Mouse (Mus musculus): ENCODE measurements around the gene Abca2. TPM values are rescaled to one million over a fixed set of nuclear protein-coding genes. Genes with fewer than 3 reads are reported as not detected.

Gene Abca2
- polyA plus RNA-seq, 1 experiment from 2014 or later: 4.0 TPM

- H3K4me2 ChIP-seq (replicated peaks): no peak overlapping the region
- H3K9me3 ChIP-seq (replicated peaks): no peaks in the 10 kb centered on the region
- H3K27ac ChIP-seq (replicated peaks): no peak overlapping the region
- 27% methylated on average over 5 of the region's 5 CpGs for WGBS
- H3K4me3 ChIP-seq (replicated peaks): no peak overlapping the region
- ATAC-seq (ENCODE audit: insufficient number of reproducible peaks, low FRiP score, low TSS enrichment, low read depth): no peak
- no peaks in the 10 kb centered on the region for H3K36me3 ChIP-seq
- H3K9ac ChIP-seq: no peak overlapping the region
- H3K4me1 ChIP-seq: peaks cover 16% of the 10 kb centered on the region
- H3K27me3 ChIP-seq: peaks cover 36% of the 10 kb centered on the region
Observed at GRCm38 (mm10) chr2:25426721-25427191, 1.7 kb upstream of the Abca2 start.

- 83% methylated on average over 5 of the region's 5 CpGs for WGBS
- no peak overlapping the region for H3K27ac ChIP-seq (replicated peaks)
- peaks cover 14% of the 10 kb centered on the region for H3K4me1 ChIP-seq
- H3K36me3 ChIP-seq: no peaks in the 10 kb centered on the region
- H3K27me3 ChIP-seq: peaks cover 36% of the 10 kb centered on the region
- H3K4me2 ChIP-seq (replicated peaks): no peak overlapping the region
- H3K9me3 ChIP-seq (replicated peaks): no peaks in the 10 kb centered on the region
- no peak overlapping the region for H3K4me3 ChIP-seq (replicated peaks)
- no peak for ATAC-seq (ENCODE audit: insufficient number of reproducible peaks, low FRiP score, low TSS enrichment, low read depth)
- no peak overlapping the region for H3K9ac ChIP-seq
Observed at GRCm38 (mm10) chr2:25427256-25427655, 1.2 kb upstream of the Abca2 start.

GRCm38 (mm10) chr2:25429435-25430180 lies 1.1 kb downstream of the Abca2 start:
- Histone ChIP-seq H3K27ac (replicated peaks) (no peak overlapping the region), H3K4me2 (replicated peaks) (peak overlapping the region; percentile 95), H3K9ac (no peak overlapping the region), H3K27me3 (peaks cover 29% of the 10 kb centered on the region), H3K4me3 (replicated peaks) (peak overlapping the region; percentile 69), H3K4me1 (peaks cover 10% of the 10 kb centered on the region), H3K9me3 (replicated peaks) (no peaks in the 10 kb centered on the region), H3K36me3 (no peaks in the 10 kb centered on the region)
- ATAC-seq (ENCODE audit: insufficient number of reproducible peaks, low FRiP score, low TSS enrichment, low read depth): no peak
- 63% methylated on average over 5 of the region's 5 CpGs for WGBS

GRCm38 (mm10) chr2:25430395-25431233 lies 2.1 kb downstream of the Abca2 start:
- Histone ChIP-seq H3K9me3 (replicated peaks) (no peaks in the 10 kb centered on the region), H3K4me2 (replicated peaks) (no peak overlapping the region), H3K27me3 (peaks cover 19% of the 10 kb centered on the region), H3K4me3 (replicated peaks) (no peak overlapping the region), H3K27ac (replicated peaks) (no peak overlapping the region), H3K9ac (no peak overlapping the region), H3K36me3 (no peaks in the 10 kb centered on the region), H3K4me1 (peaks cover 10% of the 10 kb centered on the region)
- no peak for ATAC-seq (ENCODE audit: insufficient number of reproducible peaks, low FRiP score, low TSS enrichment, low read depth)
- WGBS: 58% methylated on average over 17 of the region's 17 CpGs

GRCm38 (mm10) chr2:25431308-25431855 lies 2.9 kb downstream of the Abca2 start:
- Histone ChIP-seq H3K4me3 (replicated peaks) (no peak overlapping the region), H3K36me3 (no peaks in the 10 kb centered on the region), H3K27me3 (peaks cover 11% of the 10 kb centered on the region), H3K27ac (replicated peaks) (no peak overlapping the region), H3K9me3 (replicated peaks) (no peaks in the 10 kb centered on the region), H3K4me2 (replicated peaks) (no peak overlapping the region), H3K9ac (no peak overlapping the region), H3K4me1 (peaks cover 10% of the 10 kb centered on the region)
- WGBS: 60% methylated on average over 6 of the region's 6 CpGs
- ATAC-seq (ENCODE audit: insufficient number of reproducible peaks, low FRiP score, low TSS enrichment, low read depth): no peak

GRCm38 (mm10) chr2:25432326-25433098 lies 4.0 kb downstream of the Abca2 start:
- ATAC-seq (ENCODE audit: insufficient number of reproducible peaks, low FRiP score, low TSS enrichment, low read depth): no peak

GRCm38 (mm10) chr2:25433101-25433500 lies 4.6 kb downstream of the Abca2 start:
- no peak overlapping the region for H3K27ac ChIP-seq (replicated peaks)
- peaks cover 10% of the 10 kb centered on the region for H3K4me1 ChIP-seq
- no peak overlapping the region for H3K4me3 ChIP-seq (replicated peaks)
- H3K9ac ChIP-seq: no peak overlapping the region
- peaks cover 7% of the 10 kb centered on the region; the same call in 1 of the 2 replicates for H3K27me3 ChIP-seq
- H3K36me3 ChIP-seq: 0 out of 2 replicates have a peak, but pooled peaks cover 7% of the 10 kb centered on the region
- no peaks in the 10 kb centered on the region for H3K9me3 ChIP-seq (replicated peaks)
- no peak overlapping the region for H3K4me2 ChIP-seq (replicated peaks)
- no peak for ATAC-seq (ENCODE audit: insufficient number of reproducible peaks, low FRiP score, low TSS enrichment, low read depth)
- WGBS: 88% methylated on average over 17 of the region's 17 CpGs

More at GRCm38 (mm10) chr2:25432326-25433098, 4.0 kb downstream of the Abca2 start:
- Histone ChIP-seq H3K36me3 (0 out of 2 replicates have a peak, but pooled peaks cover 7% of the 10 kb centered on the region), H3K9me3 (replicated peaks) (no peaks in the 10 kb centered on the region), H3K9ac (no peak overlapping the region), H3K4me2 (replicated peaks) (no peak overlapping the region), H3K27ac (replicated peaks) (no peak overlapping the region), H3K4me1 (peaks cover 10% of the 10 kb centered on the region), H3K27me3 (peaks cover 7% of the 10 kb centered on the region; the same call in 1 of the 2 replicates), H3K4me3 (replicated peaks) (no peak overlapping the region)
- WGBS: 79% methylated on average over 11 of the region's 11 CpGs

- no peak for ATAC-seq (ENCODE audit: insufficient number of reproducible peaks, low FRiP score, low TSS enrichment, low read depth)
- Histone ChIP-seq H3K27ac (replicated peaks) (no peak overlapping the region), H3K4me3 (replicated peaks) (no peak overlapping the region), H3K27me3 (peaks cover 7% of the 10 kb centered on the region; the same call in 1 of the 2 replicates), H3K9ac (no peak overlapping the region), H3K36me3 (0 out of 2 replicates have a peak, but pooled peaks cover 7% of the 10 kb centered on the region), H3K4me2 (replicated peaks) (no peak overlapping the region), H3K9me3 (replicated peaks) (no peaks in the 10 kb centered on the region), H3K4me1 (peaks cover 3% of the 10 kb centered on the region; the same call in 1 of the 2 replicates)
- WGBS: 85% methylated on average over 8 of the region's 8 CpGs
Observed at GRCm38 (mm10) chr2:25434292-25434691, 5.8 kb downstream of the Abca2 start.

- Histone ChIP-seq H3K36me3 (peaks cover 7% of the 10 kb centered on the region; the same call in 1 of the 2 replicates), H3K4me1 (no peaks in the 10 kb centered on the region), H3K4me2 (replicated peaks) (no peak overlapping the region), H3K4me3 (replicated peaks) (no peak overlapping the region), H3K9ac (no peak overlapping the region), H3K9me3 (replicated peaks) (no peaks in the 10 kb centered on the region), H3K27me3 (no peaks in the 10 kb centered on the region), H3K27ac (replicated peaks) (no peak overlapping the region)
- no peak for ATAC-seq (ENCODE audit: insufficient number of reproducible peaks, low FRiP score, low TSS enrichment, low read depth)
- WGBS: 84% methylated on average over 10 of the region's 10 CpGs
Observed at GRCm38 (mm10) chr2:25436286-25436820, 7.8 kb downstream of the Abca2 start.

GRCm38 (mm10) chr2:25441067-25441466 lies 12.6 kb downstream of the Abca2 start:
- no peaks in the 10 kb centered on the region for H3K27me3 ChIP-seq
- ATAC-seq (ENCODE audit: insufficient number of reproducible peaks, low FRiP score, low TSS enrichment, low read depth): no peak
- no peak overlapping the region for H3K27ac ChIP-seq (replicated peaks)
- WGBS: 82% methylated on average over 20 of the region's 20 CpGs
- H3K4me2 ChIP-seq (replicated peaks): no peak overlapping the region
- H3K9ac ChIP-seq: no peak overlapping the region
- H3K36me3 ChIP-seq: peaks cover 23% of the 10 kb centered on the region; the same call in 1 of the 2 replicates
- no peak overlapping the region for H3K4me3 ChIP-seq (replicated peaks)
- H3K4me1 ChIP-seq: no peaks in the 10 kb centered on the region
- no peaks in the 10 kb centered on the region for H3K9me3 ChIP-seq (replicated peaks)
